Mouse (Mus musculus) hematopoietic stem cell, adult 5-6 weeks (primary cell): ENCODE data around the gene 1700003F12Rik. TPM values are rescaled to one million over a fixed set of nuclear protein-coding genes. Genes with fewer than 3 reads are reported as not detected.
A peak's percentile ranks its signal among the peaks of the same experiment; 100 is the strongest.

Experiments used
- ATAC-seq, 2 experiments: fragments of 125-278 bp in 1 of 2; replicated peaks in 1 of 2; 2 replicates each; pipeline ENCODE4 v1.8.0; 2016 to 2017; ENCODE audit warnings: inconsistent platforms in 2 of 2, mild to moderate bottlenecking in 2 of 2, moderate number of reproducible peaks in 2 of 2, low read depth in 1 of 2, moderate TSS enrichment in 1 of 2; ENCODE audit not compliant: low FRiP score in 2 of 2, poor library complexity in 2 of 2, severe bottlenecking in 2 of 2, insufficient read depth in 1 of 2, low TSS enrichment in 1 of 2
- total RNA-seq: library from RNA; stranded (forward); fragments of 172-1452, 232-1000 nt; gene quantifications from 2 replicates; pipeline ENCODE4 v1.2.3, GENCODE M21; 2017

Gene 1700003F12Rik
- total RNA-seq, 1 experiment from 2014 or later = not detected

GRCm38 (mm10) chr2:154591239-154591638, 44.4 kb downstream of the 1700003F12Rik start:
- no peak for ATAC-seq

GRCm38 (mm10) chr2:154593025-154593424, 46.1 kb downstream of the 1700003F12Rik start:
- ATAC-seq = peak; percentile 45 to 53; a peak in 2 of 4 replicates

GRCm38 (mm10) chr2:154595775-154596174, 48.9 kb downstream of the 1700003F12Rik start:
- ATAC-seq = no peak

- no peak for ATAC-seq
Measured at GRCm38 (mm10) chr2:154597399-154597798, 50.5 kb downstream of the 1700003F12Rik start.

Other genes starting within 250 kb of the 1700003F12Rik start
- not detected in 2 replicates for gene Bpifb9b, start 239.9 kb upstream of the 1700003F12Rik start, total RNA-seq
- gene Cdk5rap1, start 174.1 kb upstream of the 1700003F12Rik start, total RNA-seq = 22.8 and 26.2 TPM in 2 replicates
- gene Snta1, start 139.0 kb upstream of the 1700003F12Rik start, total RNA-seq = 0.69 TPM in 1 of 2 replicates, not detected in the other
- 25.0 and 26.6 TPM in 2 replicates for gene Cbfa2t2, start 110.6 kb upstream of the 1700003F12Rik start, total RNA-seq
- gene Actl10, start 4.7 kb downstream of the 1700003F12Rik start, total RNA-seq = not detected in 2 replicates
- gene Necab3, start 11.8 kb downstream of the 1700003F12Rik start, total RNA-seq = 1.2 and 2.6 TPM in 2 replicates
- gene E2f1, start 22.8 kb downstream of the 1700003F12Rik start, total RNA-seq = 7.3 and 9.9 TPM in 2 replicates
- 12.6 and 17.2 TPM in 2 replicates for gene Pxmp4, start 56.6 kb downstream of the 1700003F12Rik start, total RNA-seq
- 0.69 and 1.9 TPM in 2 replicates for gene Zfp341, start 66.2 kb downstream of the 1700003F12Rik start, total RNA-seq
- not detected in 2 replicates for gene 4930519P11Rik, start 66.4 kb downstream of the 1700003F12Rik start, total RNA-seq
- 98.4 and 114 TPM in 2 replicates for gene Chmp4b, start 104.6 kb downstream of the 1700003F12Rik start, total RNA-seq
- gene Gm14214, start 222.9 kb downstream of the 1700003F12Rik start, total RNA-seq = not detected in 2 replicates
- 180 and 207 TPM in 2 replicates for gene Raly, start 244.0 kb downstream of the 1700003F12Rik start, total RNA-seq
- not detected in 2 replicates for gene a, start 244.3 kb downstream of the 1700003F12Rik start, total RNA-seq